Mouse (Mus musculus): ENCODE data around the gene C4bp. TPM values are rescaled to one million over a fixed set of nuclear protein-coding genes. Genes with fewer than 3 reads are reported as not detected.
"Not testable (repeated sequence)": the region's sequence is repeated elsewhere in the genome, so short reads cannot be mapped to it uniquely, and the experiment has no call there.

Gene C4bp
- polyA plus RNA-seq (2015; fragmentation: Nextera tagmentation; extraction: Ambion mirVana), result 0.34 TPM in 1 of 2 replicates, not detected in the other

DNA sequence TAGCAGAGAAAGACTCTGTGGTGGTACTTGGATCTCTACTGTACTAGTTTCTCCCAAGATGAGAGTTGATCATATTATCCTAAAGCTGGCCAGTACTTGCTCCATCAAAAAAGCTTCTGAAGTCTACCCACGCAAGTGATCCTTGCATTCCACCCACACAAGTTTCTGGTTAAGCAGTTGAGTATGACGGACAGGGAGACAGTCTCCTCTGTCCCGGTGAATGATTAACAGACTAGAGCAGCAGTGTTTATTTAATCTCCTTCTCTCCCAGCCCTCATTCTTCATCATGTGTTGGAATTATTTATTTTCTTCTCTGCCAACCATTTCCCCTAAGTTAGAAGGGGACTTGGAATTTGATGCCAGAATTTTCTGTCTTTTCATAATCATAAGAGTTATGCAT lies at the start of gene C4bp:
TSS of gene C4bp (minus strand) at position 179 of the 400 bp plus-strand sequence.
- no peak for DNase-seq (ENCODE audit: low spot score)

- no peak for DNase-seq (ENCODE audit: low spot score)
Observed at GRCm38 (mm10) chr1:130710283-130711080, 49.0 kb upstream of the C4bp start.

DNA sequence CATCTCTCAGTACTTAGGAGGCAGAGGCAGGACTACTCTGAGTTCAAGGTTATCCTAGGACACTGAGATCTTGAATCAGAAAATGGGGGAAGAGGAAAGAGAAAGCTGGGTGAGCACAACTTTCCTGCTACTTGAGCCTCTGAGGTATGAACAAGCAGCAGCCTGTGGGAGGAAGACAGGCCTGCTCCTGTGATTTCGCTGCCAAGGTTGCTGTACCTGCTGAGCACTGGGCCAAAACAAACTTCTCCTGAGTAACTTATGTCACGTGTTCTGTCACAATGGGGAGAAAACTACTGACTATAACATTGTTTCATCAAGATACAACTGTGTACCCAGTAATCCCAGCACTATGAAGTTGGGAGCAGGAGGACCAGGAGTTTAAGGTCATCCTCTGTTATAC lies 42.2 kb upstream of the C4bp start:
- no peak for DNase-seq (ENCODE audit: low spot score)

DNA sequence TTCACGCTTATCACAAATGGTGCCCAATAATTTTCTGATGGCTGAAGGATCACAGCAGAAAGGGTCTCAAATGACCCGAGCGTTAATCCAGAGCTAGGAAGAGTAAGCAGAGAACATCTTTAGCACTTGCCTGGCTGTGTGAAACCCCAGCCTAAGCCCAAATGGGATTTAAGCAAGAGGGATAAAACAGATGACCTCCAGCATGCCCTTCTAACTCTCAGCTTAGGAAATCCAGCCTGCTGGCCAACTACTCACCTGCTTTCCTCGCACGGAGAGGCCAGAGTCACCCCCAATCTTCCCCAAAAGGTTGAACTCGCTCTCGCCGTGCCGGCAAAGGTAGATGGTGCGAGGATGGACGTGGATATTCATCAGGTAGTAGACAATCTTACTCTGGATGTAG lies 40.5 kb upstream of the C4bp start:
- DNase-seq (ENCODE audit: low spot score), result no peak

DNA sequence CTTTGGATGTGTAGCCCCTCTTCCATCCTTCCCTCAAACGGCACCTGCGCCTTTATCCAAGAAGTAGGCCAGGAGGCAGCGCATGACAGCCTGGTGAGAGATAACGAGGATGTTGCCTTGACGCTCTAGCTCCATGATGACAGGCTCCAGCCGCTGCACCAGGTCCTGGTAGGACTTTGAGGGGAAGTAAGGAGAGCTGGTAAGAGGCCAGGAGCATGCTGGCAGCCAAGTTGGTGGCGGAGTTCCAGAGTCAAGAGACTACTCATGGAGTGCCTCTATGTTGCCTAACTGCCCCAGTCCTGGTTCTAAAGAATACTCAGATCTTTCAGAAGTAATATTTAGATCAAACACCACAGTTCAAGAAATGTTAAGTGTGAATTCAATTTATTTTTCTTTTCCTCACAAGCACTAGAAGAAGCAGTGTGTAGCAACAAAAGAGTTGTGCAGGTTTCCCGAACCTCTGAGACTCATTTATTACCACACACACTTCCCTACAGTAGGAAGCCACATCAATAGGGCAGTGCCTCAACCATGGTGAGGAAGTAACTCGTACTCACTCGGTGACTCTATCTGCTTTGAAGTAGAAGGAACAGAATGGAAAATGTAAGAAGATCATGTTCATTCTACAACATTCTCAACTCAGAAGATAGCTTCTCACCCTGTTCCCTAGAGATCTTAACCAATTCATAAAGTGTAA lies 38.7 kb upstream of the C4bp start:
- DNase-seq (ENCODE audit: low spot score), result peak; percentile 61

GRCm38 (mm10) chr1:130698601-130699000 lies 37.2 kb upstream of the C4bp start:
- no peak for DNase-seq (ENCODE audit: low spot score)

DNA sequence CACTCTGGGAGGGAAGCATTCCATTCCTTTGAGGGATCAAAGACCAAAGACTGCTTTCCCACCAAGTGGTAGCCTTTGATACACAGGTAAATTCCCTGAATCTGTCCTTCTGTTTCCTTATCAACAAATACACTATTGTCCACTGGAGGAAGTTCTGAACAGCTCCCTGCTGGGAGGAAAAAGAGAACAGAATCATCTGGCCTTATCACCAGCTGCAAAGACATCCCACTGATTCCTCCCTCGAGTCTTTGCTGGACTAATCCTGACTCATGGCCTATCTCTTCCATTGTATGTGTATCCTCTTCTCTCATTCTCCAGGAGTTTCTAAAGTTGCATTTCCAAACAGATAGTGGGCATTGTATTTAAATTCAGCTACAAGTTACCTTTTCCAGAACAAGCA lies 22.5 kb upstream of the C4bp start:
- DNase-seq (ENCODE audit: low spot score), result no peak

GRCm38 (mm10) chr1:130681656-130682413 lies 20.4 kb upstream of the C4bp start:
- no peak for DNase-seq (ENCODE audit: low spot score)

- DNase-seq (ENCODE audit: low spot score), result no peak
Observed at GRCm38 (mm10) chr1:130681075-130681474, 19.6 kb upstream of the C4bp start.

GRCm38 (mm10) chr1:130678551-130678950 lies 17.1 kb upstream of the C4bp start:
- no peak for DNase-seq (ENCODE audit: low spot score)

- DNase-seq (ENCODE audit: low spot score), result not testable (repeated sequence)
Observed at GRCm38 (mm10) chr1:130663576-130663975, 2.1 kb upstream of the C4bp start.

- not testable (repeated sequence) for DNase-seq (ENCODE audit: low spot score)
Observed at GRCm38 (mm10) chr1:130659641-130660040, 1.8 kb downstream of the C4bp start.

- DNase-seq (ENCODE audit: low spot score), result no peak
Observed at GRCm38 (mm10) chr1:130644103-130644502, 17.3 kb downstream of the C4bp start.

GRCm38 (mm10) chr1:130640967-130641366 lies 20.5 kb downstream of the C4bp start:
- no peak for DNase-seq (ENCODE audit: low spot score)

- peak; percentile 89 for DNase-seq (ENCODE audit: low spot score)
Observed at GRCm38 (mm10) chr1:130633761-130634410, 27.5 kb downstream of the C4bp start.

DNA sequence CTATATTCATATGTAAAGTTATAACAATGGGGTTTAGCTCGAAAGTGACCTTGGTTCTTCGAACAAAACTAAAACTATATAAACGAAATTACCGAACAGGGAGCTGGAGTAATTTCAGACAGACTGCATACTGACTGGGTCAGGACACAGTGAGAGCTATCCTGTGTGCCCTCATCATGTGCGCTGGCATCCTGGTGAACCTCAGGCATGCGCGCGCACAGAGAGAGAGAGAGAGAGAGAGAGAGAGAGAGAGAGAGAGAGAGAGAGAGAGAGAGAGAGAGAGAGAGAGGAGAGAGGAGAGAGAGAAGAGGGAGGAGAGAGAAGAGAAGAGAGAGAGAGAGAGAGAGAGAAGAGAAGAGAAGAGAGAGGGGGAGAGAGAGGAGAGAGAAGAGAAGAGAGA lies 28.1 kb downstream of the C4bp start:
- DNase-seq (ENCODE audit: low spot score), result peak; percentile 10

GRCm38 (mm10) chr1:130629521-130629920 lies 31.9 kb downstream of the C4bp start, which contains the start of gene Zp3r:
Gene Zp3r, minus strand, starts transcription at chr1:130629621.
- DNase-seq (ENCODE audit: low spot score), result no peak

DNA sequence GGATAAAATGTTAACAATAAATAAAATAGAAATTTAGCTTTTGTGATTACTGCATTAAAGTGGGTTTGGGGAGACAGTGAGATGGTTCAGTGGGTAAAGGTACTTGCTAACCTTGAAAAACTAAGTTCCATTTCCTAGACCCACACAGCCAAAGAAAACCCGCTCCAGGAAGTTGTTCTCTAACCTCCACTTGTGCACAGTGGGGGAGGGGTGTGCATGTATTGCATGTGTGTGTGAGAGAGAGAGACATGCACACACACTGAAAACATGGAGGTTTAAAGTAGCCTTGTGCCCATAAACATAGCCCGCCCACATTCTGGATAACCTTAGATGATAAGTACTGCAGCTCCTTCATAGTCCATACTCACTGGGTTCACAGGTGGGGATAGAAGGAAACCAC lies 65.1 kb downstream of the C4bp start:
- DNase-seq (ENCODE audit: low spot score), result peak; percentile 13

DNA sequence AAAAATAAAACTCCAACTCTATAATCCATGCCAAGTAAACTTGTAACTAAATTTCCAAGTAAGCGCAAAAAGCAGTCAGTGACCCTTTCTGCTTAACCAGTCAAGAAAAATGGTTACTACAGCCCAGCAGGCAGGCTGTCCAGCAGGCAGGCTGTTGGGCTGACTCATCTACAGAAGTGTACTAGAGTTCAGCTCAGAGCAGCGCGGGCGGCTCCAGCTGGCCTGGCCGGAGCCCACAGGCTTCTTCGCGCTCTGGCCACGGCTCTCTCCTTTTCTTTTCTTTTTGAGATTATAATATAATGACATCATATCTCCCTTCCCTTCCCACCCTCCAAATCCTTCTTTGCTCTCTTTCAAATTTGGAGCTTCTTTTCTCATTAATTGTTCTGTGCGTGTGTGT lies 72.8 kb downstream of the C4bp start:
- no peak for DNase-seq (ENCODE audit: low spot score)
